Comparison of ENCODE assay signal across 8 mouse cellular contexts in genomic region chr1:162664826-162665475, GRCm38 (mm10). TPM values are rescaled to one million over a fixed set of nuclear protein-coding genes. Genes with fewer than 3 reads are reported as not detected.
DNase-seq lines count a peak whose midpoint lies in the region; ATAC-seq and TF ChIP-seq lines count a peak whose summit lies in the region.

No protein-coding gene starts in this region.

- H3K36me3 ChIP-seq in ES-E14 (ENCODE audit: control insufficient read depth, insufficient read depth, low read length, poor library complexity, severe bottlenecking), result no peaks in the 10 kb centered on the region; the same call in 1 of the 2 replicates
- H3K36me3 ChIP-seq in forebrain, embryonic 14.5 days (ENCODE audit: control insufficient read depth, insufficient read depth, low read length), result peaks cover 2% of the 10 kb centered on the region; the same call in 1 of the 2 replicates
- H3K36me3 ChIP-seq in liver, postnatal 0 days (replicated peaks; ENCODE audit: insufficient read depth, low read length), result no peaks in the 10 kb centered on the region
- H3K36me3 ChIP-seq in neural tube, embryonic 15.5 days, result peaks cover 7% of the 10 kb centered on the region

- no peak overlapping the region for H3K4me3 ChIP-seq in ES-E14 (ENCODE audit: insufficient read depth in 1 of 2, low read depth in 1 of 2, low read length in 2 of 2, poor library complexity in 1 of 2, severe bottlenecking in 1 of 2)
- no peak overlapping the region for H3K4me3 ChIP-seq in forebrain, embryonic 14.5 days (ENCODE audit: low read depth, low read length)
- no peak overlapping the region for H3K4me3 ChIP-seq in liver, postnatal 0 days (ENCODE audit: low read depth, low read length)
- no peak overlapping the region for H3K4me3 ChIP-seq in neural tube, embryonic 15.5 days (replicated peaks)

- no peak for TF ChIP-seq EP300 in liver, postnatal 0 days (IDR thresholded peaks at IDR 0.05; ENCODE audit: low read depth)

- H3K4me2 ChIP-seq in forebrain, embryonic 14.5 days (ENCODE audit: low read length), result peak overlapping the region; percentile 45; the same call in 1 of the 2 replicates
- peak overlapping the region; percentile 67; the same call in 1 of the 2 replicates for H3K4me2 ChIP-seq in liver, postnatal 0 days (ENCODE audit: low read depth, low read length)
- peak overlapping the region; percentile 60 for H3K4me2 ChIP-seq in neural tube, embryonic 15.5 days

- no peaks in the 10 kb centered on the region for H3K9me3 ChIP-seq in ES-E14 (ENCODE audit: control insufficient read depth, insufficient read depth, low read depth, low read length)
- H3K9me3 ChIP-seq in forebrain, embryonic 14.5 days (replicated peaks; ENCODE audit: control insufficient read depth, low read length), result no peaks in the 10 kb centered on the region
- H3K9me3 ChIP-seq in liver, postnatal 0 days (ENCODE audit: low read length), result no peaks in the 10 kb centered on the region
- no peaks in the 10 kb centered on the region for H3K9me3 ChIP-seq in neural tube, embryonic 15.5 days (replicated peaks)

- intact Hi-C loops in heart, postnatal 25 days (cut with DNase I), result loop anchor here (1.0 to 10.0 kb wide), 3 partner anchors 98 to 310 kb away; no protein-coding TSS in a partner anchor

- 15% methylated on average over 10 of the region's 10 CpGs for WGBS in forebrain, embryonic 14.5 days
- WGBS in liver, postnatal 0 days (ENCODE audit: insufficient replicate concordance), result 15% methylated on average over 10 of the region's 10 CpGs
- 9% methylated on average over 10 of the region's 10 CpGs for WGBS in neural tube, embryonic 15.5 days

- no peak overlapping the region for H3K27ac ChIP-seq in ES-E14 (ENCODE audit: insufficient read depth, low read depth, low read length, poor library complexity, severe bottlenecking)
- no peak overlapping the region for H3K27ac ChIP-seq in forebrain, embryonic 14.5 days (ENCODE audit: low read depth, low read length)
- H3K27ac ChIP-seq in liver, postnatal 0 days (ENCODE audit: low read depth), result no peak overlapping the region
- H3K27ac ChIP-seq in neural tube, embryonic 15.5 days (replicated peaks), result no peak overlapping the region

- H3K27me3 ChIP-seq in forebrain, embryonic 14.5 days (replicated peaks; ENCODE audit: control insufficient read depth, insufficient read depth, low read length), result no peaks in the 10 kb centered on the region
- H3K27me3 ChIP-seq in liver, postnatal 0 days (ENCODE audit: insufficient read depth, low read length), result no peaks in the 10 kb centered on the region
- H3K27me3 ChIP-seq in neural tube, embryonic 15.5 days (replicated peaks), result no peaks in the 10 kb centered on the region

- peak; percentile 56 for DNase-seq in ES-E14 (ENCODE audit: low read depth, low spot score)
- DNase-seq in cerebellum, adult 11 months, result peak; percentile 60
- peak; percentile 92 for DNase-seq in forebrain, embryonic 14.5 days (ENCODE audit: low spot score)
- peak; percentile 21 for DNase-seq in heart, postnatal 25 days (ENCODE audit: low spot score)
- peak; percentile 85 for DNase-seq in layer of hippocampus, adult 11-12 months (ENCODE audit: low spot score)
- peak; percentile 68 for DNase-seq in liver, postnatal 0 days
- DNase-seq in thymus, adult 18-20 months, result peak; percentile 31 to 53

- ATAC-seq in forebrain, embryonic 14.5 days, result peak; percentile 98
- peak; percentile 93 for ATAC-seq in liver, postnatal 0 days
- ATAC-seq in neural tube, embryonic 15.5 days (ENCODE audit: low FRiP score), result peak; percentile 98

- peaks cover 0 to 3% of the 10 kb centered on the region in 2 experiments; a peak in 1 of 4 replicates for H3K4me1 ChIP-seq in ES-E14 (ENCODE audit: control insufficient read depth in 2 of 2, insufficient read depth in 2 of 2, low read length in 2 of 2, poor library complexity in 1 of 2)
- no peaks in the 10 kb centered on the region for H3K4me1 ChIP-seq in forebrain, embryonic 14.5 days (ENCODE audit: control insufficient read depth, insufficient read depth, low read length)
- peaks cover 13% of the 10 kb centered on the region for H3K4me1 ChIP-seq in liver, postnatal 0 days (ENCODE audit: insufficient read depth)
- H3K4me1 ChIP-seq in neural tube, embryonic 15.5 days, result peaks cover 6% of the 10 kb centered on the region

- peak; percentile 87 for TF ChIP-seq CTCF in liver, postnatal 0 days (IDR thresholded peaks at IDR 0.05; ENCODE audit: low read depth)

- H3K9ac ChIP-seq in ES-E14 (ENCODE audit: insufficient read depth, low read depth, low read length, poor library complexity, severe bottlenecking), result no peak overlapping the region
- H3K9ac ChIP-seq in forebrain, embryonic 14.5 days (ENCODE audit: low read length), result no peak overlapping the region
- H3K9ac ChIP-seq in liver, postnatal 0 days (replicated peaks), result no peak overlapping the region
- no peak overlapping the region for H3K9ac ChIP-seq in neural tube, embryonic 15.5 days (replicated peaks)

- in situ Hi-C loops in ES-E14 (cut with MboI; ENCODE audit: low sequenced_read_pairs in 2 of 2, unreplicated experiment in 2 of 2), result loop anchor here (25.0 kb wide), 1 partner anchor 303 kb away; no protein-coding TSS in a partner anchor

TF ChIP-seq in ES-E14, 5 proteins besides CTCF, POLR2A, EP300 and RAD21:
- peak; percentile 60; the same call in 1 of the 2 replicates for TF ChIP-seq ZC3H11A (IDR thresholded peaks at IDR 0.05; ENCODE audit: borderline replicate concordance, low read depth, low read length)
- TF ChIP-seq ZNF384 (IDR thresholded peaks at IDR 0.05; ENCODE audit: low read depth, low read length), result no peak

RNA-seq across cellular contexts. Expression of gene Myocos, which starts 6.9 kb away (rescaled TPM):
- not detected in 2 replicates for total RNA-seq in ES-E14 (2012; rRNA removed)
- polyA plus RNA-seq in forebrain, embryonic 14.5 days (2014; fragmentation: Nextera tagmentation; extraction: Ambion mirVana), result not detected in 2 replicates
- not detected for total RNA-seq in heart, postnatal 25 days (2021)
- not detected in 2 replicates for polyA plus RNA-seq in liver, postnatal 0 days (2015; fragmentation: Nextera tagmentation; extraction: Ambion mirVana)
- polyA plus RNA-seq in neural tube, embryonic 15.5 days (2015; fragmentation: Nextera tagmentation; extraction: Ambion mirVana), result not detected in 2 replicates

RNA-seq across cellular contexts. Expression of gene Myoc, which starts 26.0 kb away (rescaled TPM):
- not detected in 2 replicates for total RNA-seq in ES-E14 (2012; rRNA removed)
- polyA plus RNA-seq in forebrain, embryonic 14.5 days (2014; fragmentation: Nextera tagmentation; extraction: Ambion mirVana), result not detected in 2 replicates
- total RNA-seq in heart, postnatal 25 days (2021), result 1 to 10 TPM; 2.3 TPM
- not detected in 2 replicates for polyA plus RNA-seq in liver, postnatal 0 days (2015; fragmentation: Nextera tagmentation; extraction: Ambion mirVana)
- 0.06 TPM in 1 of 2 replicates, not detected in the other for polyA plus RNA-seq in neural tube, embryonic 15.5 days (2015; fragmentation: Nextera tagmentation; extraction: Ambion mirVana)

Comparison
In these comparisons a context has a peak if more than half of its experiments do, and no peak if none do; other contexts are left out.
1. DNase-seq: peak in every context shown above with its lines; median percentile 92 in forebrain, embryonic 14.5 days; 85 in layer of hippocampus, adult 11-12 months; 68 in liver, postnatal 0 days; 60 in cerebellum, adult 11 months; 56 in ES-E14; 42 in thymus, adult 18-20 months; 21 in heart, postnatal 25 days.